Mouse (Mus musculus): Measurements from ENCODE around the gene Tm6sf1. TPM values are rescaled to one million over a fixed set of nuclear protein-coding genes. Genes with fewer than 3 reads are reported as not detected.

Gene Tm6sf1
- polyA plus RNA-seq, 1 experiment: 37.1 TPM

DNA sequence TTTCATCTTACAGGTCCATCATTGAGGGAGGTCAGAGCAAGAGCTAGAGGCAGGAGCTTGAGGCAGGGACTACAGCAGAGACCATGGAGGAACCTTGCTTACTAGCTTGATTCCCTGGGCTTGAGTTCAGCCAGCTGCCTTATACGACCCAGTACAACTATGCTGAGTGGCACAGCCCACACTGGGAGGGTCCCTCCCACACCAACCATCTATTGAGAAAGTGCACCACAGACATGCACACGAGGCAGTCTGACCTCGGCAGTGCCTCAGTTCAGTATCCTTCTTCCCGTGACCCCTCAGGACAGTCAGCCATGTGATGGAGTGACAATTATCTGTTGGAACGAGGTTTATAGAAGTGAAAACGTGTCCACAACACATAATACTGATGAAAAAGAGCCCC, 19.1 kb upstream of the Tm6sf1 start:
- TF ChIP-seq CTCF (IDR thresholded peaks at IDR 0.05; ENCODE audit: extremely low read depth, insufficient read depth, low read length) (no peak), POLR2A (IDR thresholded peaks at IDR 0.05; ENCODE audit: extremely low read depth, insufficient read depth, low read length) (no peak)
- Histone ChIP-seq H3K4me1 (ENCODE audit: control insufficient read depth, insufficient read depth, low read length) (peaks cover 14% of the 10 kb centered on the region), H3K27ac (ENCODE audit: insufficient read depth, low read length) (no peak overlapping the region), H3K4me3 (ENCODE audit: insufficient read depth, low read length) (no peak overlapping the region)

DNA sequence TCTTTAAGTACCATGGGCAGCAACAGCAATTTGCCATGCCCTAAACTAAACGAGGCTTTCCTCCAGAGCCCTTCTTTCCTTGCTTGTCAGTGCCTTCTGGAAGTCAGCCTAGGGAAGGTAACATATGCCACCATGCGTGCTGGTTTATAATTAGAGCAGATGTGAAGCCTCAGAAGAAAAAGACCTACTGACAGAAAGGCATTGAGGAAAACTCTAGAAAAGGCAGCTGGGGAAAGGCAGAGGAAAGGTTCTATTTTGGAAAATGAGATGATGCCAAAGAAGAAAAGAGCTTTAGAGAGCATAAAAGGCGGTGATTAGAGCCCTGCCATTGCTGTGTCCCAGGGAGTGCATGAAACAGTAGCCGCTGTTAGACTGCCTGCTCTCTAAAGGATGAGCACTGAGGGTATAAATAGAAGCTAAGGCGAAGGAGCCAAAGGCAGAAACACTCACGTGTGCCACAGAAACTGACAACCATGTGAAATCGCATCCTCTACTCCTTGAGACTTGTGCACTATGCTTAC, 18.1 kb upstream of the Tm6sf1 start:
- Histone ChIP-seq H3K27ac (ENCODE audit: insufficient read depth, low read length) (peak overlapping the region; percentile 60), H3K4me3 (ENCODE audit: insufficient read depth, low read length) (no peak overlapping the region), H3K4me1 (ENCODE audit: control insufficient read depth, insufficient read depth, low read length) (peaks cover 14% of the 10 kb centered on the region)
- no peak for TF ChIP-seq POLR2A (IDR thresholded peaks at IDR 0.05; ENCODE audit: extremely low read depth, insufficient read depth, low read length)
- no peak for TF ChIP-seq CTCF (IDR thresholded peaks at IDR 0.05; ENCODE audit: extremely low read depth, insufficient read depth, low read length)

DNA sequence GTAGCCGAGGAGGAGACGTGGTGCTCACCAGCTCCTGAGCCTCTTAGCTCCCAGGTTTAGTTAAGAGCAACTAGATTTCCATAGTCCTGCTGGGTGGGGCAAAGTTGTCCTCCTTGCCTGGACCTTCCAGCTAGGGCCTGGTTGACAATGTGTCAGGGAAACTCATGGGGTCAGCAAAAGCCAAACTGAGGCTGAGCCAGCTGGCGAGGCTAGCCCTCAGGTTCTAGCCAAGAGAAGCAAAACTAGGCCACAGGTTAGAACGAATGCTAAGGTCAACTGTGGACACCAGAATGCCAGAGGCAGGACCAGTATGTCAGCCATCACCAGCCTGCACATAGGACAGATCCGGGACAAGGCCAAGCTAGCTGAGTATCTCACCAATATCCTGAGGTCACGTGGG, 17.4 kb upstream of the Tm6sf1 start:
- Histone ChIP-seq H3K4me3 (ENCODE audit: insufficient read depth, low read length) (no peak overlapping the region), H3K27ac (ENCODE audit: insufficient read depth, low read length) (peak overlapping the region; percentile 58), H3K4me1 (ENCODE audit: control insufficient read depth, insufficient read depth, low read length) (peaks cover 14% of the 10 kb centered on the region)
- TF ChIP-seq CTCF (IDR thresholded peaks at IDR 0.05; ENCODE audit: extremely low read depth, insufficient read depth, low read length) (no peak), POLR2A (IDR thresholded peaks at IDR 0.05; ENCODE audit: extremely low read depth, insufficient read depth, low read length) (no peak)

DNA sequence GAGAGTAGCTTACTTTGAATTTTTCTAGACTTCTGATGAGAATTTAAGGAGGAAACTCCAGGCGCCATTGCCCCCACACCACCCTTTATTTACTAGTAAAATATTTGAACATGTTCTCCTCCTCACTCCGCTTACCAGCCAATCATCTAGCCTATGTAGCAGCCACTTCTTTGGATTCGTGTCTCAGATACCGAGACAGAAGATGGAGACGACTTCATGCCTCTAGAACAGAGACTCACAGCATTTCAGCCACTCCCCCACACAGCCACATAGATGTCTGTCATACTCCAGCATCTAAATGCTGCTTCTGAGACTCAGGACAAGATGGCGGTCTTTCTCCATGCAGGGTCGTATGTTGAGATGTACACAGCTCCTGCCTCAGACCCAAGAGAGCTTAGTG, 16.7 kb upstream of the Tm6sf1 start:
- H3K27ac ChIP-seq (ENCODE audit: insufficient read depth, low read length): no peak overlapping the region
- no peak overlapping the region for H3K4me3 ChIP-seq (ENCODE audit: insufficient read depth, low read length)
- H3K4me1 ChIP-seq (ENCODE audit: control insufficient read depth, insufficient read depth, low read length): peaks cover 14% of the 10 kb centered on the region
- TF ChIP-seq CTCF (IDR thresholded peaks at IDR 0.05; ENCODE audit: extremely low read depth, insufficient read depth, low read length): no peak
- no peak for TF ChIP-seq POLR2A (IDR thresholded peaks at IDR 0.05; ENCODE audit: extremely low read depth, insufficient read depth, low read length)

DNA sequence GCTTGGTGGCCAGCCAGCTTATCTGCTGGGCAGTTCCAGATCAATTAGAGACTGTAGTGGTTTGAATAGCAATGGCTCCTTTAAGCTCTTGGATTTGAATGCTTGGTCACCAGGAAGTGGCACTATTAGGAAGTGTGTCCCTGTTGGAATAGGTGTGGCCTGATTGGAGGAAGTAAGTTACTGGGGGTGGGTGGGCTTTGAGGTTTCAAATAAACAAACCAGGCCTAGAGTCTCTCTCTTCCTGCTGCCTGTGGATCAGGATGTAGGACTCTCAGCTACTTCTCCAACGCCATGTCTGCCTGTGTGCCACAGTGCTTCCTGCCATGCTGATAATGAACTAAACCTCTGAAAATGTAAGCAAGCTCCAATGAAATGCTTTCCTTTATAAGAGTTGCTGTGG, 15.8 kb upstream of the Tm6sf1 start:
- no peak overlapping the region for H3K27ac ChIP-seq (ENCODE audit: insufficient read depth, low read length)

DNA sequence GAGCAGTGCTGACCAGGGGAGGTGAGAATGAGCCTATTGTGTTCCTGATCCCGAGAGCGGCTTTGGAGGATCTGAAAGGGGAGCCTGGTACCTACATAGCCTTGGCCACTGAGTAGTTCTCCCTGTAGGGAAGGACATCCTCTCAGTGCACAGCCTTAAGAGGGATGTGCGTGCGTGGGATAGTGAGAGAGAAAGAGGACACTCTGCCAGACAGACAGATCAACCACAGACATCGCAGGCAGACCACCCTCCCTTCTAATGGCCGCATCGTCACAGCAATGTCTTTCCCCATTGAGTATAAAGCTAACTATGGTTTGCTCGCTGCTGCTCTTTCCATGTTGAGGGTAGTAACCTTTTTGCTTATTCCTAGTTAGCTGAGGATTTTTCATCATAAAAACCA, 14.9 kb upstream of the Tm6sf1 start:
- Histone ChIP-seq H3K4me1 (ENCODE audit: control insufficient read depth, insufficient read depth, low read length) (peaks cover 14% of the 10 kb centered on the region), H3K4me3 (ENCODE audit: insufficient read depth, low read length) (no peak overlapping the region), H3K27ac (ENCODE audit: insufficient read depth, low read length) (no peak overlapping the region)
- no peak for TF ChIP-seq POLR2A (IDR thresholded peaks at IDR 0.05; ENCODE audit: extremely low read depth, insufficient read depth, low read length)
- no peak for TF ChIP-seq CTCF (IDR thresholded peaks at IDR 0.05; ENCODE audit: extremely low read depth, insufficient read depth, low read length)

More for the DNA sequence above, 15.8 kb upstream of the Tm6sf1 start:
- peaks cover 14% of the 10 kb centered on the region for H3K4me1 ChIP-seq (ENCODE audit: control insufficient read depth, insufficient read depth, low read length)
- H3K4me3 ChIP-seq (ENCODE audit: insufficient read depth, low read length): no peak overlapping the region
- no peak for TF ChIP-seq CTCF (IDR thresholded peaks at IDR 0.05; ENCODE audit: extremely low read depth, insufficient read depth, low read length)
- no peak for TF ChIP-seq POLR2A (IDR thresholded peaks at IDR 0.05; ENCODE audit: extremely low read depth, insufficient read depth, low read length)

DNA sequence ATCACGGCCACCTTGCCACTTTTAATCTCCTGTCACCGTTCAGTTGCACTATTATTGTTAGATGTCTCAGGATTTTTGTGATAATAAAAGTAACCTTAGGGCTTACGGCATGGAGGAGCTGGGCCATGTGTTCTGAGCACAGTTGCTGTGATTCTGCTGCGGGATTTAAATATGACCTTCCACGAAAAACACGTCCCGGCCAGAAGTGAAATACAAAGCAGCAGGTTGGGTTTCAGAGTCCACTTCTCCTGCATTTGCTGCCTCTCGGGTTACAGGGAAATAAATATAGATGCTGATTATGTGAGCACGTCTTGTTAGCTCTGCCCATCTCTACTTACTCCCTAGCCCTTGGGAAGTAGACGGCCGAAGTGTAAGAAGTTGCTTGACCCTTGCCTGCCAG, 14.0 kb upstream of the Tm6sf1 start:
- no peak overlapping the region for H3K4me3 ChIP-seq (ENCODE audit: insufficient read depth, low read length)
- H3K4me1 ChIP-seq (ENCODE audit: control insufficient read depth, insufficient read depth, low read length): peaks cover 11% of the 10 kb centered on the region
- TF ChIP-seq POLR2A (IDR thresholded peaks at IDR 0.05; ENCODE audit: extremely low read depth, insufficient read depth, low read length) (no peak), CTCF (IDR thresholded peaks at IDR 0.05; ENCODE audit: extremely low read depth, insufficient read depth, low read length) (no peak)
- no peak overlapping the region for H3K27ac ChIP-seq (ENCODE audit: insufficient read depth, low read length)

DNA sequence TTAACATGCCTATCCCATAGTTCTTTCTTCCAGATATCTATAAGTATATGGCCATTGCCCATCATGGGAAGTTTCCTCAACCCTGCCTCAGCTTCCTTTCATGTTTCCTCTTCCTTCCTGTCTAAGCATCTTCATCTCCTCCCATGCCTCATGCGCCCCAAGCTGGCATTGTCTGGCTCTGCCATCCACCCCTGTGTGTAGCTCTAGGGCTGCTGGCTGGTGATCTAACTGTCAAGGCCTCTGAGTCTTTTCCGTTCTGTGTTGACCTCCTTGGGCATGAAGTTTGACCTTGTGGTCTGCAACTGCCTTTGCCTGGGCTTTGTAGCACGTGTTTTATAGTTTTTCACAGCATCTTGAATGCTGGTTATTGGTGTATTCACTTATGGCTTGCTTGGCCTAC, 13.5 kb upstream of the Tm6sf1 start:
- Histone ChIP-seq H3K4me1 (ENCODE audit: control insufficient read depth, insufficient read depth, low read length) (peaks cover 10% of the 10 kb centered on the region), H3K4me3 (ENCODE audit: insufficient read depth, low read length) (no peak overlapping the region), H3K27ac (ENCODE audit: insufficient read depth, low read length) (no peak overlapping the region)
- TF ChIP-seq POLR2A (IDR thresholded peaks at IDR 0.05; ENCODE audit: extremely low read depth, insufficient read depth, low read length) (no peak), CTCF (IDR thresholded peaks at IDR 0.05; ENCODE audit: extremely low read depth, insufficient read depth, low read length) (no peak)

DNA sequence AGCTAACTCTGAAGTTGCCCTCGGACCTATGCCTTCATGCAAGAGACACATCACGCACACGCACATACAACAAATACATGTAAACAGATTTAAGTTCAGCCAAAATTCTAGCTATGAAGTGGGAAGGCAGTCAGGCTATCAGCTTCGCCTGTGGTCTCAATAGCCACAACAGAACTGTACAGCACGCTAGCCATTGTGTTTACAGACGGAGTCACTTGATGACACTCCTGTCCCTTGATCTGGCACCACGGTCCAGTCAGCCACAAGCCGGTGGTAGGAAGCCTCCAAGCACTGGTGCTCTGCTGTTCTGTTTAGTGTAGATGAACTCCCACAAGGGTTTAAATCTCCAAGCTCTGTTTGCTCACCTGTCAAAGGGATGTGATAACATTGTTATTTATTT, 12.8 kb upstream of the Tm6sf1 start:
- no peak overlapping the region for H3K4me3 ChIP-seq (ENCODE audit: insufficient read depth, low read length)
- H3K4me1 ChIP-seq (ENCODE audit: control insufficient read depth, insufficient read depth, low read length): peaks cover 5% of the 10 kb centered on the region
- no peak overlapping the region for H3K27ac ChIP-seq (ENCODE audit: insufficient read depth, low read length)
- TF ChIP-seq POLR2A (IDR thresholded peaks at IDR 0.05; ENCODE audit: extremely low read depth, insufficient read depth, low read length) (no peak), CTCF (IDR thresholded peaks at IDR 0.05; ENCODE audit: extremely low read depth, insufficient read depth, low read length) (no peak)

DNA sequence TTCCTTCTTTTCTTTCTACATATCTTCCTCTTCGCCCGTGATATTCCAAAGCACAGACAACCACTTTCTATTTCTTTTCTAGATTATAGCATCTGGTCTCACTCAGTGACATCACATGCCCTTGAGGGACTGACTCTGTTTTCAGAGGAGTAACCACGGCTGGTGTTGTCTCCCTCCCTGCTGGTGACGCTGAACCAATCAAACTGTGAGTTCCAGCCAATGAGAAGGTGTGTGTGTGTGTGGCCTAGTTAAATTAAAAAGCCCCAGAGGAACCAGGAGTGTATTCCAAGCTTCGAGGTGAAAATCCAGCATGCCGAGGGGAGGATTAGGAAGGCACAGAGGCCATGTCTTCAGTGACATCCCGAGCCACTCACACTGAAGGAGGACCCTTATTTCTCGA, 11.8 kb upstream of the Tm6sf1 start:
- TF ChIP-seq POLR2A (IDR thresholded peaks at IDR 0.05; ENCODE audit: extremely low read depth, insufficient read depth, low read length) (no peak), CTCF (IDR thresholded peaks at IDR 0.05; ENCODE audit: extremely low read depth, insufficient read depth, low read length) (no peak)
- Histone ChIP-seq H3K4me1 (ENCODE audit: control insufficient read depth, insufficient read depth, low read length) (no peaks in the 10 kb centered on the region), H3K27ac (ENCODE audit: insufficient read depth, low read length) (no peak overlapping the region), H3K4me3 (ENCODE audit: insufficient read depth, low read length) (no peak overlapping the region)

Data from cortical plate, adult 2 months (tissue).